18 mouse cellular contexts compared by ENCODE assay signal in genomic region chr5:116719200-116719599, GRCm38 (mm10).
"Had no signal": no experiment of that assay in that cellular context is flagged by ENCODE, and none has a peak within 500 bp of the region (broad histone marks: within the 10 kb centered on the region; RNA-seq: fewer than 3 reads in every experiment).

No protein-coding gene starts in this region.

- DNase-seq: kidney, adult 8-10 months; kidney, postnatal 10 days; kidney, postnatal 36 days; layer of hippocampus, postnatal 36 days; liver, postnatal 0 days; lung, embryonic 14.5 days; thymus, adult 18-20 months; thymus, postnatal 36 days had no signal

- H3K4me2 ChIP-seq: kidney, embryonic 15.5 days; lung, embryonic 14.5 days; midbrain, embryonic 13.5 days; neural tube, embryonic 13.5 days had no signal

- H3K4me3 ChIP-seq: kidney, embryonic 15.5 days; left cerebral cortex, adult 2 months; midbrain, embryonic 10.5 days; midbrain, embryonic 13.5 days; myocyte; neural tube, embryonic 13.5 days had no signal

- H3K9ac ChIP-seq: kidney, embryonic 15.5 days; liver, embryonic 14.5 days; liver, postnatal 0 days; lung, embryonic 14.5 days; midbrain, embryonic 13.5 days; neural tube, embryonic 13.5 days had no signal

- ATAC-seq: liver, postnatal 0 days; lung, postnatal 0 days; midbrain, embryonic 13.5 days; midbrain, embryonic 16.5 days had no signal

- H3K27ac ChIP-seq: kidney, embryonic 15.5 days; left cerebral cortex, adult 2 months; liver, embryonic 14.5 days; macrophage; midbrain, embryonic 10.5 days; midbrain, embryonic 13.5 days; neural tube, embryonic 13.5 days had no signal

- H3K27me3 ChIP-seq: kidney, embryonic 15.5 days; midbrain, embryonic 13.5 days; neural tube, embryonic 13.5 days had no signal

- H3K36me3 ChIP-seq: kidney, embryonic 15.5 days; midbrain, embryonic 10.5 days; midbrain, embryonic 13.5 days; neural tube, embryonic 13.5 days had no signal

- H3K9me3 ChIP-seq: kidney, embryonic 15.5 days; midbrain, embryonic 10.5 days; midbrain, embryonic 13.5 days; neural tube, embryonic 13.5 days had no signal

- H3K4me1 ChIP-seq: kidney, embryonic 15.5 days; midbrain, embryonic 13.5 days had no signal
